Mouse (Mus musculus) heart, embryonic 11.5 days (tissue): ENCODE data around the gene Tmprss9. TPM values are rescaled to one million over a fixed set of nuclear protein-coding genes. Genes with fewer than 3 reads are reported as not detected.

Source experiments
- ATAC-seq: fragments of 200-750 bp; cut with Nextera tagmentation; replicated peaks from 2 replicates; pipeline ENCODE4 v1.8.0; 2017; ENCODE audit warnings: moderate library complexity; ENCODE audit not compliant: insufficient number of reproducible peaks, low FRiP score, low TSS enrichment
- H3K27ac ChIP-seq: fragments of 300-500 bp; sonication (generic); 2 replicates; pipeline ENCODE4 v1.5.1; 2014; ENCODE audit warnings: mild to moderate bottlenecking, low read depth, low read length
- H3K27me3 ChIP-seq: fragments of 300-500 bp; sonication (generic); 2 replicates; pipeline ENCODE4 v1.6.1; 2014; ENCODE audit warnings: mild to moderate bottlenecking, low read length, mixed read lengths; ENCODE audit not compliant: control insufficient read depth, insufficient read depth
- H3K36me3 ChIP-seq: fragments of 300-500 bp; sonication (generic); 2 replicates; pipeline ENCODE4 v1.6.1; 2014; ENCODE audit warnings: mild to moderate bottlenecking, low read length, moderate library complexity, mixed read lengths; ENCODE audit not compliant: control insufficient read depth, insufficient read depth
- H3K4me1 ChIP-seq: fragments of 300-500 bp; sonication (generic); 2 replicates; pipeline ENCODE4 v1.6.1; 2014; ENCODE audit warnings: low read length; ENCODE audit not compliant: control insufficient read depth, insufficient read depth
- H3K4me2 ChIP-seq: fragments of 300-500 bp; sonication (generic); 2 replicates; pipeline ENCODE4 v1.6.1; 2014; ENCODE audit warnings: mild to moderate bottlenecking, moderate library complexity
- H3K4me3 ChIP-seq: fragments of 300-500 bp; sonication (generic); 2 replicates; pipeline ENCODE4 v1.5.1; 2014; ENCODE audit warnings: low read depth, low read length
- H3K9ac ChIP-seq: fragments of 300-500 bp; sonication (generic); 2 replicates; pipeline ENCODE4 v1.6.1; 2014; ENCODE audit warnings: mild to moderate bottlenecking, low read depth, low read length, moderate library complexity
- H3K9me3 ChIP-seq: fragments of 300-500 bp; sonication (generic); replicated peaks from 2 replicates; pipeline ENCODE4 v1.6.1; 2016; ENCODE audit warnings: low read length; ENCODE audit not compliant: control insufficient read depth
- WGBS: fragments of 180-500 bp; shearing (Covaris S2); extraction: QIAGEN DNeasy Blood & Tissue Kit; methylation state at CpG from one replicate; pipeline ENCODE4 v1.1.7; 2014; ENCODE audit not compliant: insufficient replicate concordance; 5-methylcytosine and 5-hydroxymethylcytosine counted together
- polyA plus RNA-seq: library from polyadenylated mRNA; unstranded; fragments of >200 nt; fragmentation: Nextera tagmentation; extraction: Ambion mirVana; gene quantifications from 2 replicates; pipeline ENCODE4 v1.2.1, GENCODE M21; 2014

The Tmprss9 gene
- polyA plus RNA-seq, 1 experiment from 2014 or later: not detected

DNA sequence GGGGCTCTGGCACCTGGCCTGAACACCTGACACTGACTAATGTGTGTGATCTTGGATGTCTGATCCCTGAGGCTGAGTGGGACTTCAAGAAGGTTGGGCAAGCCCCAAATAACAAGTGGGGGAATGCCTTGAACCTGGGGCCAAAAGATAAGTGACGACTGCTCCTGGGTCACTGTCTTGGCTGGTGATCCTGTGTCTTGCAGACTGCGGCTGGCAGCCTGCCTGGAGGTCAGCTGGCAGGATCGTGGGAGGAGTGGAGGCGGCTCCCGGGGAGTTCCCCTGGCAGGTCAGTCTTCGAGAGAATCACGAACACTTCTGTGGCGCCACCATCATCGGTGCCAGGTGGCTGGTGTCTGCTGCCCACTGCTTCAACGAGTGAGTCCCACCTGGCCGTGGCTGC, 15.5 kb downstream of the Tmprss9 start:
- Histone ChIP-seq H3K27ac (no peak overlapping the region), H3K27me3 (peaks cover 33% of the 10 kb centered on the region), H3K4me3 (no peak overlapping the region), H3K9me3 (no peaks in the 10 kb centered on the region), H3K4me1 (no peaks in the 10 kb centered on the region), H3K9ac (no peak overlapping the region), H3K36me3 (no peaks in the 10 kb centered on the region), H3K4me2 (no peak overlapping the region)
- 58% methylated on average over 11 of the region's 11 CpGs for WGBS
- no peak for ATAC-seq

DNA sequence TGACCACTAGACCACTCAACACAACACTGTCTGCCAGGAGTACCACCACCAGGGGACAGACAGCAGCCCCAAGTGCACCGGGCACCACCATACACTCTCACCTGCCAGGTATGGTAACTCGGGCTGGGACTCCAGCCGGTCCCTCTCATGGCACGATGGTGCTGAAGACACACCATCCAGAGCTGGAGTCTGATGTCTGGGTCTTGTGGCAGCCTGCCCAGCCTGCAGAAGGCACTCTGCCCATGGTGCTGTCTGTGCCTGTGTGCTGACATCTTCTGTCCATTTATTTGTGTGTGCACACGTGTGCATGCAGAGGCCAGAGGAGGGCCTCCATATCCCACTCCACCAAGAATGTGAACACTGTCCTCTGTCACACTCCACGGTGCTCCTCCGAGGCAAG, 23.5 kb downstream of the Tmprss9 start:
- Histone ChIP-seq H3K36me3 (no peaks in the 10 kb centered on the region), H3K4me3 (no peak overlapping the region), H3K4me1 (peaks cover 15% of the 10 kb centered on the region), H3K27me3 (peaks cover 9% of the 10 kb centered on the region), H3K4me2 (no peak overlapping the region), H3K9me3 (no peaks in the 10 kb centered on the region), H3K9ac (no peak overlapping the region), H3K27ac (no peak overlapping the region)
- no peak for ATAC-seq
- 85% methylated on average over 7 of the region's 7 CpGs for WGBS

DNA sequence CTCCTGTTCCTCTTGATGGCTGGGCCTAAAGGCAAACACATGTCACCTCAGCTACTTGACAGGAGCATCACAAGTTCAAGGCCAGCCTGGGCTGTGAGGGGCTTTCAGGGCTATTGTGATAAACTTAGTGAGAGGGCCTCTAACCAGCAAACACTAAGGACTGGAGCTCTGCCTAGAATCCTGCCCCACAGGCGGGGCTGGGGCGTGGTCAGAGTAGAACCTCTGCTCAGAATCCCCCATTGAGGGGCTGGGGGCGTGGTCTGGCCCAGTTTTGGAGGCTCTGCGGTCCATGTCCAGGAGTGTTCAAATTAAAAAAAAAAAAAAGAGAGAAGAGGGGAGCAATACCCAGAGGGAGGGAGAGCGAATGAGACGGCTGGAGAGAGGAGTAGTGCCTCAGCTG, 24.0 kb downstream of the Tmprss9 start:
- Histone ChIP-seq H3K27ac (no peak overlapping the region), H3K9ac (no peak overlapping the region), H3K36me3 (no peaks in the 10 kb centered on the region), H3K4me2 (no peak overlapping the region), H3K9me3 (no peaks in the 10 kb centered on the region), H3K4me3 (no peak overlapping the region), H3K27me3 (peaks cover 5% of the 10 kb centered on the region; the same call in 1 of the 2 replicates), H3K4me1 (peaks cover 15% of the 10 kb centered on the region)
- WGBS: 87% methylated on average over 6 of the region's 6 CpGs
- ATAC-seq: no peak

DNA sequence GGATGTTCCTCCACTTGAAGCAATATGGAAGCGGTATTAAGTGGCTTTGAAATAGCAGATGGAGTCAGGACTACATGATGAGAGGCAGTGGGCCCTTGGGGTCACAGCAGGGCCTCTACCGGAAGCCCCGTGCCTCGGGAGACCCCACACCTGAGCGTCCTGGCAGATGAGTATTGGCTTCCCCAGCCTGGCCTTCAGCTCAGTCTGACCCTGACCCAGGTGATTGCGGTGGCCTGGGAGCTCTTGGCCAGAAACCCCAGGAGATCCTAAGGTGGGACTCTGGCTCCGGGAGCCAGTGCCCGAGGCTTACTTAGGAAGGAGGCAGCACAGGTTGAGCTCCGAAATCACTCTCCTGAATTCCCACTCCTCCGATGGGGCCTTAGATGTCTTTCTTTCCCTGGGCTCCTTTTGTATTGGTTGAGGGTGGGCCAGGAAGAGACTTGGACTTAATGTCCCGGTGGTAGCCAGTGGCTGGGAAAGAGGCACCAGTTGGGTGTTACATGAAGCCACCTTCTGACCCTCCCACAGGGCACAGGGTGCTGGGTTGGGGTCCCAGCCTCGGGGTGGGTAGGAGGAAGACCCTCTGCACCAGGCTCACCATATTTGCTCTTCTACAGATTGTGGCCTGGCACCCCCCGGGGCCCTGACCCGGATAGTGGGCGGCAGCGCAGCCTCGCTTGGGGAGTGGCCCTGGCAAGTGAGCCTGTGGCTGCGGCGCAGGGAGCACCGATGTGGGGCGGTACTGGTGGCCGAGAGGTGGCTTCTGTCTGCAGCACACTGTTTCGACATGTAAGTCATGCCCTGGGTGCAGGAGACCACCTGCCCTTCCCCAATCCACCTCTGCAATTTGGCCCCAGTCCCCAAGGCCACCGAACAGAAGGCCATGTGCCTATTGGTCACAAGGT, 25.2 kb downstream of the Tmprss9 start:
- Histone ChIP-seq H3K4me2 (peak overlapping the region; percentile 56; the same call in 1 of the 2 replicates), H3K9me3 (no peaks in the 10 kb centered on the region), H3K9ac (no peak overlapping the region), H3K4me1 (peaks cover 15% of the 10 kb centered on the region), H3K4me3 (no peak overlapping the region), H3K27me3 (peaks cover 4% of the 10 kb centered on the region; the same call in 1 of the 2 replicates), H3K27ac (no peak overlapping the region), H3K36me3 (no peaks in the 10 kb centered on the region)
- WGBS: 64% methylated on average over 24 of the region's 24 CpGs
- ATAC-seq: no peak

DNA sequence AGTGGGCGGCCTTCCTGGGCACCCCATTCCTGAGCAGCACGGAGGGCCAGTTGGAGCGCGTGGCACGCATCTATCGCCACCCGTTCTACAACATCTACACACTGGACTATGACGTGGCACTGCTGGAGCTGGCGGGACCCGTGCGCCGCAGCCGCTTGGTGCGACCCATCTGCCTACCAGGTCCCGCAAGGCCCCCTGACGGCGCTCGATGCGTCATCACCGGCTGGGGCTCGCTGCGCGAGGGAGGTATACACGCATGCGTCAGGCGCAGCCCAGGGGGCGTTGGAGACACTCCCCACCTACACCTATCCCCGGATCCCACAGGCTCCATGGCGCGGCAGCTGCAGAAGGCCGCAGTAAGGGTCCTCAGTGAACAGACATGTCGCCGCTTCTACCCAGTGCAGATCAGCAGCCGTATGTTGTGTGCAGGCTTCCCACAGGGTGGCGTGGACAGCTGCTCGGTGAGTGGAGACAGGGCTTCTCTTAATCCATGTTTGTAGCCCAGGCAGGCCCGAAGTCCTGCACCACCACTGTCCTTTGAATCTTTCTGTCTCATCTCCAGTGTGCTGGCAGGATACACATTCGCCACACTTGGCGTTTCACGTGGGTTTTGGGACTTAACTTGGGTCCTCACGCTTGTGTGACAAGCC, 26.3 kb downstream of the Tmprss9 start:
- Histone ChIP-seq H3K9me3 (no peaks in the 10 kb centered on the region), H3K4me3 (no peak overlapping the region), H3K27me3 (peaks cover 4% of the 10 kb centered on the region; the same call in 1 of the 2 replicates), H3K9ac (peak overlapping the region; percentile 56), H3K4me1 (peaks cover 15% of the 10 kb centered on the region), H3K4me2 (peak overlapping the region; percentile 56), H3K36me3 (peaks cover 6% of the 10 kb centered on the region; the same call in 1 of the 2 replicates), H3K27ac (no peak overlapping the region)
- no peak for ATAC-seq
- WGBS: 27% methylated on average over 41 of the region's 41 CpGs

DNA sequence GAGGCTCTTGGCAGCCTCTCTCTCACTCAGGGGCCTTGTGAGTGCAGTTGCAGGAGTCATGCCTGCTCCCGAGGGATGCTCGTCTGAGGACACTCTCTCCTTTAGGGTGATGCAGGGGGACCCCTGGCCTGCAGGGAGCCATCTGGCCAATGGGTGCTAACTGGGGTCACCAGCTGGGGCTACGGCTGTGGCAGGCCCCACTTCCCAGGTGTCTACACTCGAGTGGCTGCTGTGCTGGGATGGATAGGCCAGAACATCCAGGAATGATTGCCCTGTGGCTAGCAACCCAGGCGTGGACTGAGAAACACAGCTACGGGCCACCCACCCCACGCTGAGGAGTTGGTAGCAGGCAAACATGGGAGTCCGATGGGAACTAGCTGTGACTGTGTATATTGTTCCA, 27.4 kb downstream of the Tmprss9 start:
- peak overlapping the region; percentile 98; the same call in 1 of the 2 replicates for H3K4me2 ChIP-seq
- H3K9me3 ChIP-seq: no peaks in the 10 kb centered on the region
- peaks cover 4% of the 10 kb centered on the region; the same call in 1 of the 2 replicates for H3K27me3 ChIP-seq
- peaks cover 15% of the 10 kb centered on the region for H3K4me1 ChIP-seq
- 90% methylated on average over 8 of the region's 8 CpGs for WGBS
- no peak for ATAC-seq
- no peak overlapping the region for H3K27ac ChIP-seq
- H3K36me3 ChIP-seq: peaks cover 15% of the 10 kb centered on the region
- peak overlapping the region; percentile 86; the same call in 1 of the 2 replicates for H3K4me3 ChIP-seq
- no peak overlapping the region for H3K9ac ChIP-seq

DNA sequence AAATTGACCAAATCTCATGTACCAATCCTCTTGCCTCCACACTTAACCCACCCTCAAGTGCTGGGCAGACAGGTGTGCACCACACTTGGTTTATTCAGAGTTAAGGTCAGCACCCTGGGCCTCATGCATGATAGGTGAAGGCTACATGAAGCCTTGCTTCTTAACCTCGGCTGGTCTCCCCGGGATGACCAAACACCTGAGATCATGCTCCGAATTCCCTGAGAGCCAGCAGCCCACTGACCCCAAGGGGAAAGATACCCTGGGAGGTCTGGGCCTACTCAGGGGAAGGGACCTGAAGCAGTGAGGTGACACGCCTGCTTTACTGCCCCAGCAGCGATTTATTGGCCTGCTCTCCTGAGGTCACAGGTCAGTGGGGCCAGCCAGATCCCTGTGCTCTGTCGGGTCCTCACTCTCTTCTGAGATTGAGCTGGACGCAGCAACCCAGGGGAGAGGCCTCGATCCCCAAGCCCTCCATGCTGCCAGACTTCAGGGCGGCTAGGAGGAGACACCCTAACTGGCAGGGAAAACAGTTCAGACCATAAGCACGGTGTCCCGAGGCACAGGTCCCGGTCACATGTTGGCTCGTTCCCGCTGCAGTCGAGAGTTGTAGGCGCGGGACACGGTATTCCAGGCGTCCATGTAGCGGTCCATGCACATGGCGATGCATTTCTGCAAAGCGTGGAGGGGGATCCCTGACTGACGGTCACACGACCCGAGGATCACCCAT, 28.1 kb downstream of the Tmprss9 start:
- Histone ChIP-seq H3K27ac (peak overlapping the region; percentile 69; the same call in 1 of the 2 replicates), H3K4me2 (peak overlapping the region; percentile 98), H3K27me3 (peaks cover 4% of the 10 kb centered on the region; the same call in 1 of the 2 replicates), H3K9ac (peak overlapping the region; percentile 85), H3K4me3 (peak overlapping the region; percentile 86), H3K9me3 (no peaks in the 10 kb centered on the region), H3K4me1 (peaks cover 15% of the 10 kb centered on the region), H3K36me3 (peaks cover 21% of the 10 kb centered on the region)
- no peak for ATAC-seq
- 17% methylated on average over 25 of the region's 25 CpGs for WGBS
